Mouse (Mus musculus): ENCODE measurements around the gene Cyp1a1. TPM values are rescaled to one million over a fixed set of nuclear protein-coding genes. Genes with fewer than 3 reads are reported as not detected.
"Not testable (repeated sequence)": the region's sequence is repeated elsewhere in the genome, so short reads cannot be mapped to it uniquely, and the experiment has no call there.

The Cyp1a1 gene
- polyA plus RNA-seq, 1 experiment from 2014 or later: not detected

- H3K27me3 ChIP-seq; ATAC-seq; H3K4me2 ChIP-seq (replicated peaks); H3K9me3 ChIP-seq; H3K27ac ChIP-seq; H3K4me3 ChIP-seq (replicated peaks); H3K9ac ChIP-seq (replicated peaks): not testable (repeated sequence)
- H3K4me1 ChIP-seq (replicated peaks): peaks cover 15% of the 10 kb centered on the region
- WGBS: 95% methylated on average over 5 of the region's 5 CpGs
- peaks cover 22% of the 10 kb centered on the region for H3K36me3 ChIP-seq
Observed at GRCm38 (mm10) chr9:57710214-57710613, 22.5 kb downstream of the Cyp1a1 start.

DNA sequence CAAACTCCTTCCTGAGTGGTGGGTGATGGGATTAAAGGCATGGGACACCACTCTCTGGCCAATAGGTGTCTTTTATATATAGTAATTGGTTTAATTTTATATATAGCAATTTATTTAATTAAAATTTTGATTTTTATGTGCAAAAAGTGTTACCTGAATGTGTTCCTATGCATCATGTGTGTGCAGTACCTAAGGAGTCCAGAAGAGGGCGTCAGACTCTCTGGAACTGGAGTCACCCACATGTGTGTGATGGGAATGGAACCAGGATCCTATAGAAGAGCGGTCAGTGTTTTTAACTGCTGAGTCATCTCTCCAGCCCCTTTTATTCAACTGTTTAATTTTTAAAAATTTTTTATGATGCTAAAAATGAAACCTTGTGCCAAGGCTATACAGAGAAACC is 24.5 kb downstream of the Cyp1a1 start:
- Histone ChIP-seq H3K9ac (replicated peaks) (no peak overlapping the region), H3K27ac (no peak overlapping the region), H3K4me1 (replicated peaks) (peaks cover 15% of the 10 kb centered on the region), H3K27me3 (no peaks in the 10 kb centered on the region), H3K9me3 (no peaks in the 10 kb centered on the region), H3K4me3 (replicated peaks) (no peak overlapping the region), H3K4me2 (replicated peaks) (no peak overlapping the region), H3K36me3 (peaks cover 38% of the 10 kb centered on the region)
- ATAC-seq: no peak
- WGBS: 69% methylated on average over 2 of the region's 2 CpGs

DNA sequence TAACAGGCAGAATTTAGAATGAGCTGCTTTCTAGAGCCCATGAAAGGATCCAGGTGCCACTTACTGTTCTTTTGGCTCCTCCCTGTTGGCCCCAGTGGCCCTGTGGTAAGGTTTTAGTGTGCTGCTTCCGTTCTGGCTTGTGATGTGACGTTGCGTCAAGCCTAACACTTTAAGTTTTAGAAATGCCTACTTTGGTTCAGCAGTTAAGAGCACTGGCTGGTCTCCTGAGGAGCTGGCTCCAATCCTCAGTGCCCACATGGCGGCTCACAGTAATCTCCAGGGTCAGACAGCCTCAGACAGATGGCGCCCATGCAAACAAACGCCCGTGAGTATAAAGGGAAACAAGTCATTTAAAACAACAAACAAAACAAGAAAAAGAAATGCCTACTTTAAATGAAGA is 30.7 kb downstream of the Cyp1a1 start:
- Histone ChIP-seq H3K27ac (no peak overlapping the region), H3K27me3 (no peaks in the 10 kb centered on the region), H3K36me3 (peaks cover 62% of the 10 kb centered on the region), H3K9me3 (no peaks in the 10 kb centered on the region), H3K4me3 (replicated peaks) (no peak overlapping the region), H3K4me2 (replicated peaks) (no peak overlapping the region), H3K9ac (replicated peaks) (no peak overlapping the region), H3K4me1 (replicated peaks) (no peaks in the 10 kb centered on the region)
- ATAC-seq: no peak
- WGBS: 84% methylated on average over 7 of the region's 7 CpGs

DNA sequence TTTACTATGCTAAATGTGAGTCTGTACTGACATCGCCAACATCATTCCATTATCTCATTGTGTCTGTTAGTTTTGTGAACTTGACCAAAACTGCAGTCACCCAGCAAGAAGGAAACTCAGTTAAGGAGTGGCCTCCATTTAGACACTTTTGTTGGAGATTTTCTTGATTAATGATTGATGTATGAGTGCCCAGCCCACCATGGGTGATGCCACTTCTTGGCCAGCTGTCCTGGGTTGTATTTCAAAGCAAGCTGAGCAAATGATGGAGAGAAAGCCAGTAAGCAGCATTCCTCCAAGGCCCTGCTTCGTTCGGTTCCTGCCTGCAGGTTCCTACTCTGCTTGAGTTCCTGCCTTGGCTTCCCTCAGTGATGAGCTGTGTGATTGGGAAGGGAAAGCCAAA is 33.0 kb downstream of the Cyp1a1 start:
- Histone ChIP-seq H3K4me1 (replicated peaks) (no peaks in the 10 kb centered on the region), H3K27ac (no peak overlapping the region), H3K4me3 (replicated peaks) (no peak overlapping the region), H3K27me3 (no peaks in the 10 kb centered on the region), H3K9me3 (no peaks in the 10 kb centered on the region), H3K36me3 (peaks cover 41% of the 10 kb centered on the region), H3K9ac (replicated peaks) (no peak overlapping the region), H3K4me2 (replicated peaks) (no peak overlapping the region)
- over 99% methylated on average over 3 of the region's 3 CpGs for WGBS
- ATAC-seq: no peak

DNA sequence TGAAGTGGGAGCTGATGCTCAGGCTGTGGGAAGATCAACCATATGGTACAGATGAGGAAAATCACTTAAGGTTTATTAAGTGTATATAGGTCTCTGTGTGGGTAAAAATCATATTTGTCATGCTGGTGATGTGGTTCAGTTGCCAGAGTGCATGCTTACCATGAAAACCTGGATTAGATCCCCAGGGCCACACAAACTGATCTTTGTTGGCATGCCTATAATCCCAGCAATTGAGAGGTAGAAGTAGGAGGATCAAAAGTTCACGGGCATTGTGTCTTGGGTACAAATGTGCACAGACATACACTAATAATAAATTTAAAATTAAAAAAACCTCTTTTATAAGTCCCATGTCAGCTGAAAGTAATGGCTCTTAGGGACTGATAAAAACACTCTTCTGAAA is 34.6 kb downstream of the Cyp1a1 start:
- Histone ChIP-seq H3K4me3 (replicated peaks) (no peak overlapping the region), H3K36me3 (peaks cover 43% of the 10 kb centered on the region), H3K4me1 (replicated peaks) (no peaks in the 10 kb centered on the region), H3K4me2 (replicated peaks) (no peak overlapping the region), H3K9me3 (no peaks in the 10 kb centered on the region), H3K27ac (no peak overlapping the region), H3K27me3 (no peaks in the 10 kb centered on the region), H3K9ac (replicated peaks) (no peak overlapping the region)
- 86% methylated on average over 1 of the region's 1 CpGs for WGBS
- ATAC-seq: no peak

- H3K9ac ChIP-seq (replicated peaks): no peak overlapping the region
- peaks cover 43% of the 10 kb centered on the region for H3K36me3 ChIP-seq
- WGBS: 84% methylated on average over 5 of the region's 5 CpGs
- H3K4me3 ChIP-seq (replicated peaks): no peak overlapping the region
- ATAC-seq: no peak
- H3K4me2 ChIP-seq (replicated peaks): no peak overlapping the region
- H3K27ac ChIP-seq: no peak overlapping the region
- no peaks in the 10 kb centered on the region for H3K27me3 ChIP-seq
- no peaks in the 10 kb centered on the region for H3K4me1 ChIP-seq (replicated peaks)
- H3K9me3 ChIP-seq: no peaks in the 10 kb centered on the region
Observed at GRCm38 (mm10) chr9:57723315-57723715, 35.6 kb downstream of the Cyp1a1 start.

DNA sequence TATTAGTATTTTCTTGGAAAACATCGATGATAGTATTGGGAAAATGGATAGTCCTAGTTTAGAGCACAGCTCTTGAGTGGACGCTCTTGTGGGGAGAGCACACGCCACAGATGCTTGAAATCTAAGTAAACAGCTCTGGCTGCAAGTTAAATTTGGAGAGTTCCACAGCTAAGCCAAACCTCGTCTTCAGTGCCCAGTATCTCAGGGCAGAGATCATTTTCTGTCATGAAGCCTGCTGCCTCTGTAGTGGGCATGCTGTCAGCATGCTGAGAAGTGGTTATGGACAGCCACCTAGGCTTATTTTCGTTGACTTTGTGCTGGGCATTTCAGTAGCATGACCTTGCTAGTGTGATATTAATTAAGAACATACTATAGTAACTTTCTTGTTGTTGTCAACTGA is 36.1 kb downstream of the Cyp1a1 start:
- Histone ChIP-seq H3K9me3 (no peaks in the 10 kb centered on the region), H3K27me3 (no peaks in the 10 kb centered on the region), H3K27ac (no peak overlapping the region), H3K4me3 (replicated peaks) (no peak overlapping the region), H3K4me2 (replicated peaks) (no peak overlapping the region), H3K36me3 (peaks cover 40% of the 10 kb centered on the region), H3K4me1 (replicated peaks) (no peaks in the 10 kb centered on the region), H3K9ac (replicated peaks) (no peak overlapping the region)
- 91% methylated on average over 5 of the region's 5 CpGs for WGBS
- ATAC-seq: no peak

- no peak overlapping the region for H3K9ac ChIP-seq (replicated peaks)
- ATAC-seq: no peak
- no peak overlapping the region for H3K4me2 ChIP-seq (replicated peaks)
- no peaks in the 10 kb centered on the region for H3K4me1 ChIP-seq (replicated peaks)
- H3K27me3 ChIP-seq: no peaks in the 10 kb centered on the region
- no peak overlapping the region for H3K27ac ChIP-seq
- peaks cover 43% of the 10 kb centered on the region for H3K36me3 ChIP-seq
- 98% methylated on average over 3 of the region's 3 CpGs for WGBS
- no peak overlapping the region for H3K4me3 ChIP-seq (replicated peaks)
- no peaks in the 10 kb centered on the region for H3K9me3 ChIP-seq
Observed at GRCm38 (mm10) chr9:57724701-57725100, 37.0 kb downstream of the Cyp1a1 start.

DNA sequence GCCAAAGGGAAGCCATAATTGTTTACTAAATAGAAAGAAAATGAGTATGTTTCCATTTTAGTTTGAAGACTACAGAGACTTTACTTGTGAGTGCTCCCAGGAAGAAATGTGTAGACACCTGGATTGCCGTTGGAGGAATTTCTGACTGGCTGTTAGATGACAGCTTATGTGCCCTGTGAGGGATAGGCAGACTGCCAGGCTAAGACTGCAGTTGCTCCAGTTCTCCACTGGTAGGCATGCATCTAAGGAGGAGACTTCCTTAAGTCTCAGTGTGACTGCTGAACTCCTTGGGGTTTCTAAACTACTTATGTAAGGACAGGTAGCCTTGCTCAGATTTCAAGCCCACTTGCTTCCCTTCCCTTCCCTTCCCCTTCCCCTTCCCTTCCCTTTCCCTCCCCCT is 40.6 kb downstream of the Cyp1a1 start:
- Histone ChIP-seq H3K4me2 (replicated peaks) (no peak overlapping the region), H3K9me3 (no peaks in the 10 kb centered on the region), H3K27me3 (no peaks in the 10 kb centered on the region), H3K27ac (no peak overlapping the region), H3K4me1 (replicated peaks) (no peaks in the 10 kb centered on the region), H3K9ac (replicated peaks) (no peak overlapping the region), H3K4me3 (replicated peaks) (no peak overlapping the region), H3K36me3 (peaks cover 42% of the 10 kb centered on the region)
- 97% methylated on average over 1 of the region's 1 CpGs for WGBS
- no peak for ATAC-seq

DNA sequence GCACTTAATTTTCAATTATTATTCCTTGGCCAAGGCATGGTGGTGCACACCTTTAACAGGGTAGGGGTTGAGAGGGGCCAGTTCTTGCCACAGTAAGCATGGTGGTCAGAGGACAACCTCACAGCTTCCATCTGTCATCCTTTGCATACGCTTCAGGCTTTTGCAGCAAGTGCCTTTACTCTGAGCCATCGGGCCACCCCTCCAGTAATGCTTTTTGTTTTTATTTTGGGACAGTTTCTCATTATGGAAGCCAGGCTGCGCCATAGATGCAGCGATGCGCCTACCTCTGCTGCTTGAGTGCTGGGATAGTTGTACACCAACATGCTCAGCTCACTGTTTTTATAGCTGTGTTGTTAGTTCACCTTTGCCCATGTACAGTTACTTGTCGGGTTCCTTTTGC is 45.9 kb downstream of the Cyp1a1 start:
- no peaks in the 10 kb centered on the region for H3K9me3 ChIP-seq
- H3K27ac ChIP-seq: no peak overlapping the region
- H3K9ac ChIP-seq (replicated peaks): no peak overlapping the region
- peaks cover 25% of the 10 kb centered on the region for H3K36me3 ChIP-seq
- 96% methylated on average over 6 of the region's 6 CpGs for WGBS
- H3K4me1 ChIP-seq (replicated peaks): no peaks in the 10 kb centered on the region
- H3K4me2 ChIP-seq (replicated peaks): no peak overlapping the region
- H3K27me3 ChIP-seq: no peaks in the 10 kb centered on the region
- no peak overlapping the region for H3K4me3 ChIP-seq (replicated peaks)
- ATAC-seq: no peak

GRCm38 (mm10) chr9:57739863-57740262 is 52.1 kb downstream of the Cyp1a1 start:
- ATAC-seq: no peak
- H3K4me2 ChIP-seq (replicated peaks): no peak overlapping the region
- 91% methylated on average over 5 of the region's 5 CpGs for WGBS
- H3K9ac ChIP-seq (replicated peaks): 0 out of 2 replicates have a peak overlapping the region, but pooled peaks have one; percentile 5
- H3K4me1 ChIP-seq (replicated peaks): no peaks in the 10 kb centered on the region
- H3K9me3 ChIP-seq: no peaks in the 10 kb centered on the region
- peaks cover 34% of the 10 kb centered on the region for H3K36me3 ChIP-seq
- H3K27me3 ChIP-seq: no peaks in the 10 kb centered on the region
- H3K27ac ChIP-seq: no peak overlapping the region
- no peak overlapping the region for H3K4me3 ChIP-seq (replicated peaks)

- H3K27me3 ChIP-seq: no peaks in the 10 kb centered on the region
Observed at GRCm38 (mm10) chr9:57744462-57745091, 56.8 kb downstream of the Cyp1a1 start.

DNA sequence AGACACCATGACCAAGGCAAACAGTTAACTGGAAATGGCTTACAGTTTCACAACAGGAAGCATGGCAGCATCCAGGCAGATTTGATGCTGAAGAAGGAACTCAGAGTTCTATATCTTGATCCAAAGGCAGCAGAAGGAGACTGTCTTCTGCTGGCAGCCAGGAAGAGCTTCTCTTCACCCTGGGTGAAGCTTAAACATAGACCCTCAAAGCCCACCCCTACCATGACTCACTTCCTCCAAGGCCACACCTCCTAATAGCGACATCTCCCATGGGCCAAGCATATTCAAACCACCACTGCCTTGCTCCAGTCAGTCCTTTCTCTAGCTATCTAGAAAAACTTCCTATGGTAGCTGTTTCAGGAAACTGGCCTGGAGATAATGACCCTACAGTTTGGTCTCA is 59.3 kb downstream of the Cyp1a1 start:
- no peaks in the 10 kb centered on the region for H3K27me3 ChIP-seq
- ATAC-seq: no peak
- no peak overlapping the region for H3K27ac ChIP-seq
- no peak overlapping the region for H3K4me3 ChIP-seq (replicated peaks)
- 94% methylated on average over 1 of the region's 1 CpGs for WGBS
- H3K9me3 ChIP-seq: no peaks in the 10 kb centered on the region
- no peak overlapping the region for H3K9ac ChIP-seq (replicated peaks)
- H3K36me3 ChIP-seq: peaks cover 78% of the 10 kb centered on the region
- no peak overlapping the region for H3K4me2 ChIP-seq (replicated peaks)
- no peaks in the 10 kb centered on the region for H3K4me1 ChIP-seq (replicated peaks)

More at GRCm38 (mm10) chr9:57744462-57745091, 56.8 kb downstream of the Cyp1a1 start:
- Histone ChIP-seq H3K4me1 (replicated peaks) (no peaks in the 10 kb centered on the region), H3K4me2 (replicated peaks) (no peak overlapping the region), H3K27ac (no peak overlapping the region), H3K36me3 (peaks cover 73% of the 10 kb centered on the region), H3K4me3 (replicated peaks) (no peak overlapping the region), H3K9me3 (no peaks in the 10 kb centered on the region), H3K9ac (replicated peaks) (no peak overlapping the region)
- 67% methylated on average over 3 of the region's 3 CpGs for WGBS
- 0 out of 2 replicates have a peak, but pooled peaks have one; percentile 17 for ATAC-seq
